Mouse (Mus musculus) embryonic fibroblast, embryonic 13.5 days (primary cell): ENCODE results near the gene Selenon. TPM values are rescaled to one million over a fixed set of nuclear protein-coding genes. Genes with fewer than 3 reads are reported as not detected.
"Not testable (repeated sequence)": the region's sequence is repeated elsewhere in the genome, so short reads cannot be mapped to it uniquely, and the experiment has no call there.

Experiments
- H3K27ac ChIP-seq: 2 replicates; pipeline ENCODE4 v1.5.1; 2012; ENCODE audit warnings: low read length, control low read depth, inconsistent platforms; ENCODE audit not compliant: insufficient read depth
- H3K4me1 ChIP-seq: 2 replicates; pipeline ENCODE4 v1.6.1; 2011; ENCODE audit warnings: low read length; ENCODE audit not compliant: control insufficient read depth, insufficient read depth
- H3K4me3 ChIP-seq: 2 replicates; pipeline ENCODE4 v1.5.1; 2011; ENCODE audit warnings: mild to moderate bottlenecking, control low read depth, low read length; ENCODE audit not compliant: insufficient read depth
- CTCF ChIP-seq: IDR thresholded peaks from 2 replicates; pipeline ENCODE4 v1.5.1; 2011; ENCODE audit warnings: mild to moderate bottlenecking, control low read depth, low read length, moderate library complexity, borderline replicate concordance; ENCODE audit not compliant: insufficient read depth
- POLR2A ChIP-seq: IDR thresholded peaks from 2 replicates; pipeline ENCODE4 v1.6.1; 2011; ENCODE audit warnings: low read depth, mild to moderate bottlenecking, control low read depth, low read length, moderate library complexity
- polyA plus RNA-seq: library from polyadenylated mRNA; stranded (reverse); fragments of >200 nt; gene quantifications from 2 replicates; pipeline ENCODE4 v1.2.4, GENCODE M21; 2011; ENCODE audit warnings: low read depth; ENCODE audit not compliant: missing spikeins, insufficient read length

Gene Selenon
- polyA plus RNA-seq, 1 experiment: 98.0 TPM

GRCm38 (mm10) chr4:134503686-134504357, 48.1 kb downstream of the Selenon start:
- Histone ChIP-seq H3K4me1 (no peaks in the 10 kb centered on the region), H3K4me3 (no peak overlapping the region), H3K27ac (no peak overlapping the region)
- TF ChIP-seq CTCF (no peak), POLR2A (no peak)

- TF ChIP-seq CTCF (no peak), POLR2A (no peak)
- no peak overlapping the region for H3K4me3 ChIP-seq
- no peak overlapping the region for H3K27ac ChIP-seq
- 0 out of 2 replicates have a peak, but pooled peaks cover 2% of the 10 kb centered on the region for H3K4me1 ChIP-seq
Measured at GRCm38 (mm10) chr4:134501095-134501494, 50.9 kb downstream of the Selenon start.

GRCm38 (mm10) chr4:134498983-134499382, 53.0 kb downstream of the Selenon start:
- H3K4me1 ChIP-seq, H3K4me3 ChIP-seq, H3K27ac ChIP-seq: not testable (repeated sequence)

DNA sequence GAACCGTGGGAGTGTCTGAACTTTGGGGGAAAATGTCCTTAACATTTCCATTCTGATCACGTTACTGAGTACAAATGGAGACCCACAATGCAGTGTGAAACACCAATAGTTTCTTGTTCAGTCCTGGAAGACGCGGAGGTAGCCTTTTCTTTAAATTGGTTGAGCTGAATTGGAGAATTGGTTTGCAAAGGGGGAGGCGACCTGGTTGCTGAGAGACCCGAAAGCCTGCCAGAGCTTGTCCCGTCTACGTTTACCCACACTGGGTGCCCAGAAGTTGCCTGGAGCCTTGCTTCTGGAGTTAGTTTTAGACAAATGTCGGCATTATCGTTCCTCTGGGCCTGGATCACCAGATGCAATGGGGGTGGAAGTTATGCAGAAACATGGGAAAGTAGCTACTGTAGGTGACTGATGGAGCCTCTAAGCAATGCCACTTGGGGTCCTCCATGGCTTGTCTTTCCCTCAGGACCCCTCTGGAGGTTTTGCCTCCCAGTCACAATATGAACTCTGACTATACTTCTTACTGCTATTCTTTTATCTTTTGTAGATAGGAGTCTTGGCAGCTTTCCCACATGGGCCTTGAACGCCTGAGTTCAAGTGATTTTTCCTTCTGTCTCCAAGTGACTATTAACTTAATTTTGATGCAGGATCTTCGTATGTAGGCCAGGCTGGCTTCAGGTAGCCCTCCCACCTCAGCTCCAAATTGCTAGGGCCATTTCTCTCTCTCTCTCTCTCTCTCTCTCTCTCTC, 53.8 kb downstream of the Selenon start:
- Histone ChIP-seq H3K27ac (no peak overlapping the region), H3K4me3 (no peak overlapping the region), H3K4me1 (0 out of 2 replicates have a peak, but pooled peaks cover 2% of the 10 kb centered on the region)
- no peak for TF ChIP-seq POLR2A

- H3K4me3 ChIP-seq: peak overlapping the region; percentile 37
- no peak for TF ChIP-seq CTCF
- no peak for TF ChIP-seq POLR2A
- no peak overlapping the region for H3K27ac ChIP-seq
- 0 out of 2 replicates have a peak, but pooled peaks cover 2% of the 10 kb centered on the region for H3K4me1 ChIP-seq
Measured at GRCm38 (mm10) chr4:134497223-134497622, 54.7 kb downstream of the Selenon start.

- 0 out of 2 replicates have a peak, but pooled peaks cover 2% of the 10 kb centered on the region for H3K4me1 ChIP-seq
- TF ChIP-seq CTCF (no peak), POLR2A (peak; percentile 57)
- H3K27ac ChIP-seq: no peak within 1 kb of the TSS
- H3K4me3 ChIP-seq: peak within 1 kb of the TSS; percentile 37
Measured at GRCm38 (mm10) chr4:134496595-134497210, 55.3 kb downstream of the Selenon start, which contains the start of gene Paqr7. Paqr7 (plus strand) TSS chr4:134496697.

- no peak overlapping the region for H3K4me3 ChIP-seq
- 0 out of 2 replicates have a peak, but pooled peaks cover 2% of the 10 kb centered on the region for H3K4me1 ChIP-seq
- TF ChIP-seq CTCF: no peak
- no peak for TF ChIP-seq POLR2A
- H3K27ac ChIP-seq: no peak overlapping the region
Measured at GRCm38 (mm10) chr4:134495546-134495923, 56.4 kb downstream of the Selenon start.

GRCm38 (mm10) chr4:134494780-134495545, 57.0 kb downstream of the Selenon start:
- Histone ChIP-seq H3K4me3 (no peak overlapping the region), H3K27ac (no peak overlapping the region), H3K4me1 (0 out of 2 replicates have a peak, but pooled peaks cover 2% of the 10 kb centered on the region)
- TF ChIP-seq POLR2A: no peak
- no peak for TF ChIP-seq CTCF

GRCm38 (mm10) chr4:134494161-134494560, 57.8 kb downstream of the Selenon start:
- H3K4me1 ChIP-seq: not testable (repeated sequence)

More at GRCm38 (mm10) chr4:134494161-134494560, 57.8 kb downstream of the Selenon start:
- not testable (repeated sequence) for H3K27ac ChIP-seq, H3K4me3 ChIP-seq
